Mouse (Mus musculus) testis, adult 2 months (tissue): ENCODE data around the gene Icos.

Source experiments
- CTCF ChIP-seq: fragments of 200-500 bp; IDR thresholded peaks from 2 replicates; pipeline ENCODE4 v1.5.1; 2012; ENCODE audit warnings: low read depth, mild to moderate bottlenecking, inconsistent platforms, low read length, moderate library complexity; ENCODE audit not compliant: control insufficient read depth, insufficient read depth, insufficient replicate concordance
- POLR2A ChIP-seq: fragments of 200-500 bp; IDR thresholded peaks from 2 replicates; pipeline ENCODE4 v1.6.1; 2012; ENCODE audit warnings: low read depth, mild to moderate bottlenecking, inconsistent platforms, low read length, moderate library complexity; ENCODE audit not compliant: control insufficient read depth

DNA sequence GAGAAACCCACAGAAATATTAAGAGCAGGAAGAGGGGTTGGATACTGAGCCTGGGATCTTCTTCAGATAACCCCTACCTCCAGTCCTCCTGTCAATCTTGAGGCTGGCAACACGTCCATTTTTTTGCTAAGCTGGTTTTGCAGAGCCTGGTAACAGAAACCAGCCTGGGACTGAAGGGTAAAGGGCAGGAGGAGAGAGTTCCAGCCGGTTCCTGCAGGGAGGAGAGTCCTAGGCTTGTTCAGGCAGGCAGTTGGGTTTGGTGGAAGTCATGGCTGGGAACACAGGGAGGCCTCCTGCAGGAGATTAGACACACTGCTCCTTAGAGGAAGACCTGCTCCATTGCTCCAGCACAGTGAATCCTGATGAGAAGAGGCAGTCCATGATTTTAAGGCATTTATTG lies 10.2 kb upstream of the Icos start:
- no peak for TF ChIP-seq CTCF
- no peak for TF ChIP-seq POLR2A
